Mouse (Mus musculus) urinary bladder, postnatal 36 days (tissue): Measurements from ENCODE around the gene Fetub.
"Not testable (repeated sequence)": the region's sequence is repeated elsewhere in the genome, so short reads cannot be mapped to it uniquely, and the experiment has no call there.

Source experiments
- DNase-seq, 2 experiments: peaks; one replicate each; pipeline ENCODE4 v3.0.0; 2022; ENCODE audit warnings: low spot score in 2 of 2, mixed read lengths in 1 of 2

Gene Fetub

DNA sequence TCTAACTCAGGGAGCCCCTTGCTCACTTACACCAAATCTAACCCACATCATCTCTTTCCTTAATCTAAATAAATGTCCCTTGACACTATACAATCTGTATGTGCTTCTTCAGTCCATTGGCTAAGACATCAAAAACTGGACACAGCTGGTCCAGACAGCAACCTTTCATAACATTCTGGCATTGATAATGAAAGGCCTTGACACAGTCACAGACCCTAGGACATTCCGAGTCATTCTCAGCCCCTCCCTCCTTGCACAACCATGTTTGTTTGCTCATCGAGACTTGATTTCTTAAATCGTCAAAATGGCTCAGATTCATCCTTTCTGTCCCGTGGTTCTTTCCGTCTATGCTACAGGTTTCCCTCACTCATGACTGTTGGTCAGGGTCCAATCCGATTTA is 8.8 kb upstream of the Fetub start:
- DNase-seq: no peak

DNA sequence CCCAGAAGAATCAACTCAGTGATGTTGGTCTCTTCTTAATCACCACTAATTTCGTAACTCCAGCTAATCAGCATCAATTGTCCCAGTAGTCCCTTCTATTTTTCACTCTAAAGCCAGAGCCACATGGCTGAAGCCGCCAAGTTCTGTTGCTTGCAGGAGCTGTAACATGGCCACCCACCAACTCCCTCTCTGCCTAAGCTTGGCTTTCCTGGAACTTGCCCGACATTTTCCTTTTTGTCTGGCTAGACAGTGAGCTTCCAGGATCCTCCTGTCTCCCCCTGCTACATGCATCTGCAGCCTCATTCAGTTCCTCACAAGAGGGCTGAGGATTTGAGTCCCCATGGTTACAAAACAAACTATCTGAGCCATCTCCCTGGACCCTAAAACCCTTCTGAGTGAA is 6.1 kb upstream of the Fetub start:
- DNase-seq: no peak

DNA sequence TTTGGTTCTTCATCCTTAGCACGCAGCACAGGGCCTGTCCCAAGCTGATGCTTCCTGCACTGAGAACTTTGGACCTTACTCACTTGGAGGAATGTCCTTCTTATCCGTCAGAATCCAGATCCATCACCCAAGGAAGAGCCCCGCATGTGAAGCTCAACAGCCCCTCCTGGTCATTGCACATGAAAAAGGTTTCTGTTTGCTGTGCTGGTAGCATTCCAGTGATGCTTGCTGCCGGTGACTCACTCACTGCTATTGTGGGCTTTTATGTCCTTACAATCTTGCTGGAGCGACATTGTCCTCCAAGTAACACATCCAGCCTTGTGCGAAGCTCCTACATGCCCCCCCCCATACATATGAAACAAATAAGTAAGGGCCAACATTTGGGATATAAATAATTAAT is 5.2 kb upstream of the Fetub start:
- no peak for DNase-seq

DNA sequence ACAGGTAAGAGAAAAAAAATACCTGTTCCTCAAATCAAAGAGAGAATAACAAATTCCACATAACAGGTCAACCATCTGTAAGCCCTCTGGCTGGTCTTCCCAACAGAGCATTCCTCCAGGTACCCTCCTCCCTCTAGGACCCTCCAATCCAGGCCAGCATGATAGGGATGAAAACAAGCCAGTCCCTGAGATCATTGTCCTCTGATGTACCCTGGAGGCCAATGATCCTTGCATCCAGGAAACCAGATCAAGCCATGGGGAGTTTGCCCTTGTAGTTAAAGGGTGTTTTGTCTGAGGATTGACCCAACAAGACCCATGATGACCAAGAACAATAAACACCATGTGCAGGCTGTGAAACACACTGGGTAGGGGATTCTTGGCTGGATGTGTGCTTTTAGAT is 3.9 kb upstream of the Fetub start:
- no peak for DNase-seq

DNA sequence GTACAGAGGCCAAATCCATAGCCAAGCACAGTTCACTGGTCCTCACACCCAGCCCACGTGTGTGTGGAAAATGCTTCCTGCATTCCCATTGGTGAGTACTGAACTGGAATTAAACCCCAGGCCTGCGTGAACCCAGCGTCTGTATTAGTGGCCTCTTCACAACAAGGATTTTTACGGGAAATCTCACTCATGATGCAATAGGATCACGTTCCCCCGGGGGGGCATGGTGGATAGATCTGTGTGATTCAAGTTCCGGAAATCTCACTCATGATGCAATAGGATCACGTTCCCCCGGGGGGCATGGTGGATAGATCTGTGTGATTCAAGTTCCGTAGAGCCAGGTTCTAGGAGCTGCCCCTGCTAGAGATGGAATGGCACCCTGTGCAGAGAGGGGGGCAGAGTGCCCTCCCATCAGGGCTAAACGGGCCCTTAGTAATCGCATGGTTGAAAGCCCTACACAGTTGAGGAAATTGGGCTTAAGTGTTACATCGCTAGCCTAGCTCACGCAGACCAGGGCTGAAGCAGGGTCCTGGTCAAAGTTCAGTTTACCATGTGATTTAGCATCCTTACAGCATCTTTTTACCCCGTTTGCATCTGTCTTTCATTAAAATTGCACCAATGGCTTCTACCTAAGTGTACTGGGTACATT is 654 bp downstream of the Fetub start:
- peak in 1 of 2 experiments; percentile 6 for DNase-seq

DNA sequence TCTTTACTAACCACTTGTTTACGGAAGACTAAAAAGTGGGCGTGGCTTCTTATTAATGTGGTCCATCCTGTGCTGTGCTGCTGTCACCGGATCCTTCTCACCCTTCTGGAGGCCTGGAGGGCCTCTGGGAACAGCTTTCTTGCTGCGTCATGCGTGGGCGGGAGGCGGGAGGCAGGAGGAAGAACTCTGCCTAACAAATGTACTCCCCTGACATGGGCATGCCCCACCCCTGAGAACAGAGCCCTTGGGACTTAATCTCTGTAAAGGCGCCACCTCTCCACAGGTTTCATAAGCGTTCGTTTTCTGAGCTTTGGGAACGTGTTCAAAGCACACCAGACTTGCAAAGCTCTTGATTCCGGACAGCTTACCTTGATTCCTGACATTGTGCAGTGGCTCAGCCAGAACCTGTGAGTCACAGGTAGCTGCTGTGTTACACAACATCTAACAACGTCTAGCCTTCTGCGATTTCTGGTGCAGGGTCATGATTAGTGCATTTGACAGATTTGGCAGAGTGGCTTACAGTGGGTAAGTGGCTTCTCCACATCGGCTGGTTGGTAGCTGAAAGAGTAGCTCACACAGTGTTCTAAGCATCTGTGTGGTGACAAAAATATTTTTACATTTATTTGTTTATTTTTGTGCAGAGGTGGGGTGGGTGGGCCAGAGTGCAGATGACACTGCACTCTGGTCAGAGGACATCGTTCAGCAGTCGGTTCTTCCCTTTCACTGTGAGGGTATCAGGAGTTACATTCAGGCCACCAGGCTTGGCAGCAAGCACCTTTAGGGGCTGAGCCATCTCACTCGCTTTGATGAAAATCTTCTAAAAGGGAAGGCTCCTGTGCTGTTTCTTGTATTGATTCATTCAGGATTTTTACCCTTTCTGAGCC is 2.1 kb downstream of the Fetub start:
- DNase-seq: peak; percentile 41 to 50

DNA sequence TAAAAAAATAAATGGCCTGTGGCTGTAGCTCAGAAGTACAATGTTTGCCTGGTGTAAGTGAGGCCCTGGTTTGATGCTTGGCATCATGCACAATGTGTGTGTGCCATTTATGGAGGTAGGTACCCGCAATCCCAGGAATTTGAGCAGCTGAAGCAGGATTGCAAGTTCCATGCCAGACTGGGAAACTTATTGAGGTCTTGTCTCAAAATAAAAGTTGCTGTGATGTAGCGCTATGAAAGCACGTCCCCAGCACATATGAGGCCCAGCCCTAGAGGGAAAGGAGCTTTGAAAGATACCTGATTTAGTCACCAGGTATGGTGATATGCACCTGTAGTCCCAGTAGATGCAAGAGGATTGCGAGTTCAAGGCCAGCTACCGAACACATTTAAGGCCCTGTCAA is 3.6 kb downstream of the Fetub start:
- no peak for DNase-seq

DNA sequence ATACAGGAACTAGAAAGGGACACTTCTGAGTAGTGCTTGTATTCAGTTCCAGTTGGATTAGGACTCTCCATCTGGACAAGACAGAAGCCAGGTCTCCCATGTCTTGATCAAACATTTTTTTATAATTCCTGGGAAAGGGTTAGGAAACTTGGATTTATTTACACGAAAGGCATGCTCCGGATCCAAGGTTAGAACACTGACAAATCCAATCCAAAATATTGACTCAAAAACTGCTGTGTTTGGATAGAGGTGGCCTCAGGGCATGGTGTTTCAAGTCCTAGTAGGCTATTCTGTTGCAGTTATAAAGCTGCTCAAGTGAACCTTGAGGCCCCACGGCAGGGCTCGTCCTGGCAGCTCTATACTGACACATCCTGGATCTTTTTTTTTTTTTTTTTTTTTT is 4.3 kb downstream of the Fetub start:
- no peak for DNase-seq

DNA sequence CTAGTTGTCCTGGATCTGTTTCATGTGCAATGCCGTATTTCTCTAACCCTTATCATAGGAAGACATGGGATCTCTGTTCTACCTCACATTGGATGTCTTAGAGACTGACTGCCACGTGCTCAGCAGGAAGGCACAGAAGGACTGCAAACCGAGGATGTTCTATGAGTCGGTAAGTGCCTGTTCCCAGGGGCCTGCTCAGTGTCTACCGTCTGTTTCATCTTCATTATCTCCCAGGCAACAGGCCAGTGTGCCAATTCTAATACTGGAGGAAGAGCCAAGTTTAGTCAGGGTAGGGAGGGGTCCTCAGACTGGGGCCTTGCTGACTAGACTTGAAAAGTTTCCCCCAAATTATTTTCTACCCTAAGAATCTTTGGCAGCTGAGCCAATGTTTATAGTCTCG is 11.4 kb downstream of the Fetub start:
- DNase-seq: no peak

DNA sequence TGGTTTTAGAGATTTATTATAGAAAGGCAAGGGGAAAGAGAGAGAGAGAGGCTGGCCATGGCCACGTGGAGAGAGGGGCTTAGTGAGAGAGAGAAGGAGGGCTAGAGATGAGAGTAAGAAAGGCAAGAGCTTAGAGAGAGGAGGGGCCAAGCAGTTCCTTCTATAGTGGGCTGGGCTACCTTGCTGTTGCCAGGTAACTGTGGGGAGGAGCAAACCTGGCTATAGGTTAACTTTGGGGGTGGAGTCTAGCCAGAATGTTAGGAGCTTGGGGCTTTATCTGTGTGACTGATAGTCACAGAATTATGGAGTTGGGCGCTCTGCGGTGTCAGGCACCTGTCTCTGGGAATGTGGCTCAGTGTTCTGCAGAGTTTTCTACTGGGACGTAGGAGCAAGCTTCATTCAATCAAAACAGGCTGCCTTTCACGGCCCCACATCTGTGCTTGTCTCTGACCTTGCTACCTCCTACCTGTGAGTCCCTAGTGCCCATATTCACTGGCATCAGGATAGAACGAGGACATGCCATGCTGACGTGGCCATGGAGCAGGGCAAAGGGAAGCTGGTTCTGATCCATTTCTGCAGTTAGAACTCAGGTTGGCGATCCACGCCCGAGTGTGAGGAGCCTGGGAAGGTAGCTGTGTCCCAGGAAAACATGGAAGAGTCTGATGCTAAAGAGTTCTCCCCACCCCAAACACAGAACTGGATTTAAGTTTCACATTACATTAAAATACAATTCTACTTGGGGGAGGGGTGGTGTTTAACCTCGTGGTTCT is 13.5 kb downstream of the Fetub start:
- DNase-seq: no peak

DNA sequence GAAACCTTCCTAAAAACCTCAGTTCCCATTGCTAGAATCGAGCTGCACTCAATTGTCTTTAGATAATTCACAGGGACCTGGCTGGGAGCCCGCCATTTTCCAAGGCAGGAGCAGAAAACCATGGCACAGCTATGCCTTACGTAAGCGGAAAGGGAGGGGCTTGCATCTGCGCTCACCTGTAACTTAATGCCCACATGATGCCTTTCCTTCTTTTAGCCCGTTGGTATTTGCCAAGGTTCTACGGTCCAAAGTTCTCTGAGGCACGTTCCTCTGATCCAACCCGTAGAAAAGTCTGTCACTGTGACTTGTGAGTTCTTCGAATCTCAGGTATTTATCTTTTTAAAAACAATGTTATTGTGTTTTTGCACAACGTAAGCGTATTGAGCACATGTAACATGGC is 19.5 kb downstream of the Fetub start:
- no peak for DNase-seq

DNA sequence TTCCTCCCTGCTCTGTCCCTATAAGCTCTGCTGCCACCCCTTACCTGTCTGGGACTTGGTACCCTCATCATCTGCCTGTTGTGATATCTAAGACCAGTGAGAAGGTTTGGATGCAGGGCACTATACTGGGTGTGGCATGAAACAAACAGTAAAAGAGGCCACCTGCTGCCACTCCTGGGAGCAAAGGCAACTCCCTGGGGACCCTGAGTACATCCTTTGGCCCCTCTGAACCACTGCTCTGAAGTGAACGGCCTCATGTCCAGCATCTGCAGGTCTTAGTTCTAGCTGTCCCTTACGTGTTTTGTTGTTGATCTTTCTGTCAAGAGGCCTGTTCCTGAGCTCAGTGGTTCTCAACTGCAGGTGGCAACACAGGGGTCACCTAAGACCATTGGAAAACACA is 20.4 kb downstream of the Fetub start:
- DNase-seq: no peak

DNA sequence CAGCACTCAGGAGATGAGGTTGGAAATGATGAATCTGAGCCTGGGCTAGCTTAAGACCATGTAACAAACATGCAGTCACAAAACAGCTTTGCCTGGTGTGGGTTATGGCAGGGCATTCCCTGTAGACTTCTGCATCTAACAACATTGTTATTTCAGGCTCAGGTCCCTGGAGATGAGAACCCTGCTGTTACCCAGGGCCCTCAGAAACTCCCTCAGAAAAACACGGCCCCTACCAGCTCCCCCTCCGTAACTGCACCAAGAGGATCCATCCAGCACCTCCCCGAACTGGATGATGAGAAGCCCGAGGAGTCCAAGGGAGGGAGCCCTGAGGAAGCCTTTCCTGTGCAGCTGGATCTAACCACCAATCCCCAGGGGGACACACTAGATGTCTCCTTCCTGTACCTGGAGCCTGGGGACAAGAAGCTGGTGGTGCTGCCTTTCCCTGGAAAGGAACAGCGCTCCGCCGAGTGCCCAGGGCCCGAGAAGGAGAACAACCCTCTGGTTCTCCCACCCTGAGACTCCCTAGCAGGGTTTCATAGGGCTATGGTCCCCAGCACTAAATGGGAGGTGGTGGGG is 21.1 kb downstream of the Fetub start:
- no peak for DNase-seq

DNA sequence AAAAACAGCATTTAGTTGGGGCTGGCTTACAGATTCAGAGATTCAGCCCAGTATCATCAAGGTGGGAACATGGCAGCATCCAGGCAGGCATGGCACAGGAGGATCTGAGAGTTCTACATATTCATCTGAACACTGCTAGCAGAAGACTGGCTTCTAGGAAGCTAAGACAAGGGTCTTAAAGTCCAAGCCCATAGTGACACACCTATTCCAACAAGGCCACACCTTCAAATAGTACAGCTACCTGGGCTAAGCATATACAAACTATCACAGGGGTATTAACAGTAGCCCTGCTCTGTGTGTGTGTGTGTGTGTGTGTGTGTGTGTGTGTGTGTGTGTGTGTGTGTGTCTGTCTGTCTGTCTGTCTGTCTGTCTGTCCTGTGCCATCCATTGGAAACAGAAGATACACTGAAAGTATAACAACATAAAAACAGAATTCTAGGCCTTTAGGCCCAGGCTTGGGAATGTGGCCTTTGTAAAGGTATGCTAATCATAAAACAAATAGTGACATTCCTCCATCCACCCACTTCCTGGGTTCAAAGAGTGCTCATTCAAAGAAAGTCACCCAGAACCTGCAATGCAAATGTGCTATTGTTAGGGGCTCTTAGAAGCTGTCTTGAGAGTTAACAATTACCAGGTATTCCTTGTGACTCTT is 23.8 kb downstream of the Fetub start:
- DNase-seq: not testable (repeated sequence)

DNA sequence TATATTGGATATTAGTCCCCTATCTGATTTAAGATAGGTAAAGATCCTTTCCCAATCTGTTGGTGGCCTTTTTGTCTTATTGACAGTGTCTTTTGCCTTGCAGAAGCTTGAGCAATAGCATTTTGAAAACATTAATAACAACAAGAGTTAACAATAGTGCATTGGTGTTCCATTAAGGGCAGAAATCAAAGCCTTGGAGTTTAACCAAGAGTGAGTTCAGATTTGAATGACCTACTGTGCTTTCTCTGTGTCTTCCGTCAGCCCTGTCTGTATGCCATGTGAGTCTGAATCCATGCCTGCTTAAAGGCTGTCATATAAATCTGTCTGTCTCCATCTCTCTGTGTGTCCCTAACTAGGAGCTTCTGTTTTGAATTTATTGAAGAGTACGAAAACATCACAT is 29.2 kb downstream of the Fetub start:
- DNase-seq: no peak

DNA sequence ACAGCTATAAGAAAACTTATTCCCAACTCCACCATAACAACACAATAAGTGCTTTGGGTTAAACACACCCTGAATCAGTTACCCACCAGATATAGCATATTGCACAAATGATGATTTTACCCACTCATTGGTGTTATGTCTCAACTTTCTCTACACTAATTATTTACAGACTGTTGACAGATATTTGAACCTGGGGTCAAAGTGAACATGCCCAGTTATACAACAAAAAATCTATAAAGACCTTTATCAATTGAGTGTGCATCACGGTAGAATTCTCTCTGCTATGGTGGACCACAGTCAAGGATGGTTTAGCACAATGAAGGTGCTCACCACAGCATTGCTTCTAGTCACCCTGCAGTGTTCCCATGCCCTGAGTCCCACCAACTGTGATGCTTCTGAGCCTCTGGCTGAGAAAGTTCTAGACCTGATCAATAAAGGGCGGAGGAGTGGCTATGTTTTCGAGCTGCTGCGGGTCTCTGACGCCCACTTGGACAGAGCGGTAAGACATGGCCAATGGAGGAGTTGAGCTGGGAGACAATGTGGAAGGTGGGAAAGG is 32.8 kb downstream of the Fetub start, which contains the start of gene Hrg:
Gene Hrg, plus strand, starts transcription at position 233 of the 556 bp plus-strand sequence.
- no peak for DNase-seq

DNA sequence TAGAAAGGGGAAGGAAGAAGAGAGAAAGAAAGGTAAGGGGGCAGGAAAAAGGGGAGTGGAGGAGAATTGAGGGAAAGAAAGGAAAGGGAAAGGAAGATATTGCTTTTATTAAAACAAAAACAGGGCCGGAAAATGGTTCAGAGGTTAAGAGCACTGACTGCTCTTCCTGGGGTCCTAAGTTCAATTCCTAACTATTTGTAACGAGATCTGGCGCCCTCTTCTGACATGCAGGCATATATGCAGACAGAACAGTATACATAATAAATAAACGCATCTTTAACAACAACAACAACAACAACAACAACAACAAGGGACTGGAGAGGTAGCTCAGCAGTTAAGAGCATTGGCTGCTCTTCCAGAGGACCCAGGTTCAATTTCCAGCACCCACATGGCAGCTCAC is 34.9 kb downstream of the Fetub start:
- DNase-seq: no peak

DNA sequence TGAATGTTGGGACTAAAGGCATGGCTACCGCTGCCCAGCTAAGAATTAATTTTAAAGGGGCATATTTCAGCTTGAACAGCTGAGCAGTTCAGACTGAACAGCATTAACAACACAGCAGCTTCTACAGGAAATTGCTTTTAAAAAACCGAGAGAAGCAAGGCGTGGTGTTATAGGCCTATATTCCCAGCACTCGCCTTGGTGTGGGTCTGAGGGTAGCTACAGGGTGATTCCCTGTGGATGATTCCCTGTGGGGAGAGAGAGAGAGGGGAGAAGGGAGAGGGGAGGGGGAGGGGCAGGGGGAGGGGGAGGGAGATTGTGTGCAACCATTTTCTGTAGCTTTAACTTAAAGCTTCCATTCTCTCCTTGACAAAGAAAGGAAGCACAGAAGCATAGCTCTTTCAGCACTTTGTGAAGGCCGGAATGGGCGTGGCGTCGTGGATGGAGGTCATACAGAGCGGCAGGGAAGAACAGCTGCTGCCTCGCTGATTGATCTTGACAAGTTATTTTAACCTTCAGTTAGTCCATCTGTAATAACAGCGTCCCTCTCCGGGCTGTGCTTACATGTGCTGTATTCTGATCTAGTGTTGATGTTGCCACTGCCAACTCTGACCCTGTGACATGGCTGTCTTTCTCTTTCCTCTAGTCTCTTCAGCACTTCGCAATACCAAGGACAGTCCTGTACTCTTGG is 37.4 kb downstream of the Fetub start:
- DNase-seq: no peak

DNA sequence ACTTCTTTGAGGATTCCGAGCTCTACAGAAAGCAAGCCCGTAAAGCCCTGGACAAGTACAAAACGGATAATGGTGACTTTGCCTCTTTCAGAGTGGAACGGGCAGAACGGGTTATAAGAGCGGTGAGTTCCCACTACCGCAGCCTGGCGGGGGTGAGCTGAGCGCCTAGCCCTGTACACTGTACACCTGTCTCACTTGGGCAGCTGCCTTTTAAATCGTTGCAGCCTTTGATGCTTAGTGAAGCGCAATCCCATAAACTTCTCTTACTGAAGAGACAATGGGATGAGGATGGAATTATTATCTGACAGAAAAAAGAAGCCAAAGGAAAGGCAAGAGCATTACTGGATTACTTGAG is 37.9 kb downstream of the Fetub start:
- no peak for DNase-seq

DNA sequence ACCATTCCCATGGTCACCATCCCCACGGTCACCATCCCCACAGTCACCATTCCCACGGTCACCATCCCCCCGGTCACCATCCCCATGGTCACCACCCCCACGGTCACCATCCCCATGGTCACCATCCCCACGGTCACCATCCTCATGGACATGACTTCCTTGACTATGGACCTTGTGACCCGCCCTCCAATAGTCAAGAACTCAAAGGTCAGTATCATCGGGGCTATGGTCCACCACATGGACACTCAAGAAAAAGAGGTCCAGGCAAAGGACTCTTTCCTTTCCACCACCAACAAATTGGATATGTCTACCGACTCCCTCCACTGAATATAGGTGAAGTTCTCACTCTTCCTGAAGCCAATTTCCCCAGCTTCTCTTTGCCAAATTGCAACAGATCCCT is 42.9 kb downstream of the Fetub start:
- DNase-seq: no peak

DNA sequence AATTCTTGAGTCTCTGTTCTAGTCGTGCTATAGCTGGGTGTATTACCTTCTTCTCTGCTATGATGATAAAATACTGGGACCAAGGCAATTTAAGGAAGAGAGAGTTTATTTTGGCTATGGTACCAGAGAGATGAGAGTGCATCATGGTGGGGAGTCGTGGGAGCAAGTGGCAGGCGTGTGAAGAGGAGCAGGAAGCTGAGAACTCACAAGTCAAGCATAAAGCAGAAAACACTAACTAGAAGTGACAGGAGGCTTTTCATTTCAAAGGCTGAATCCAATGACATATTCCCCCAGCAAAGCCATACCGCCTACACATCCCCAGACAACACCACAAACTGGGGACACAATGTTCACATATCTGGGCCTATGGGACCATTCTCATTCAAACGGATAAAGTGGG is 44.1 kb downstream of the Fetub start:
- DNase-seq: no peak
